Mouse (Mus musculus) adipocyte (in vitro differentiated cells): ENCODE measurements around the gene Cdsn.

Source experiments
- DNase-seq: peaks from one replicate; pipeline ENCODE4 v3.0.0-alpha.2; 2016; ENCODE audit warnings: low spot score

Cdsn gene

GRCm38 (mm10) chr17:35570836-35571235 is 18.9 kb downstream of the Cdsn start:
- no peak for DNase-seq

GRCm38 (mm10) chr17:35571477-35571876 is 19.5 kb downstream of the Cdsn start:
- DNase-seq: no peak

- DNase-seq: peak; percentile 92
Measured at GRCm38 (mm10) chr17:35578211-35578610, 26.3 kb downstream of the Cdsn start.

GRCm38 (mm10) chr17:35582900-35583299 is 31.0 kb downstream of the Cdsn start:
- no peak for DNase-seq

GRCm38 (mm10) chr17:35584330-35584937 is 32.5 kb downstream of the Cdsn start:
- peak; percentile 83 for DNase-seq

GRCm38 (mm10) chr17:35587291-35587690 is 35.4 kb downstream of the Cdsn start:
- no peak for DNase-seq

GRCm38 (mm10) chr17:35588387-35588786 is 36.5 kb downstream of the Cdsn start:
- DNase-seq: no peak

GRCm38 (mm10) chr17:35590410-35591218 is 38.7 kb downstream of the Cdsn start:
- DNase-seq: peak; percentile 96

GRCm38 (mm10) chr17:35591219-35591578 is 39.3 kb downstream of the Cdsn start:
- DNase-seq: no peak

GRCm38 (mm10) chr17:35591731-35592130 is 39.8 kb downstream of the Cdsn start:
- no peak for DNase-seq

GRCm38 (mm10) chr17:35592131-35592530 is 40.2 kb downstream of the Cdsn start:
- DNase-seq: no peak

- DNase-seq: no peak
Measured at GRCm38 (mm10) chr17:35593786-35594185, 41.9 kb downstream of the Cdsn start.

- DNase-seq: no peak
Measured at GRCm38 (mm10) chr17:35594456-35594855, 42.5 kb downstream of the Cdsn start.

- no peak for DNase-seq
Measured at GRCm38 (mm10) chr17:35597399-35597798, 45.5 kb downstream of the Cdsn start.

- no peak for DNase-seq
Measured at GRCm38 (mm10) chr17:35601249-35601648, 49.3 kb downstream of the Cdsn start, which contains the start of gene Sfta2. Gene Sfta2, plus strand, starts transcription at chr17:35601549.

- no peak for DNase-seq
Measured at GRCm38 (mm10) chr17:35601736-35602354, 49.9 kb downstream of the Cdsn start.
